Mouse (Mus musculus) liver, embryonic 14.5 days (tissue): Measurements from ENCODE around the gene H6pd.

ENCODE experiments used
- CTCF ChIP-seq: IDR thresholded peaks from 2 replicates; pipeline ENCODE4 v1.5.1; 2016; ENCODE audit warnings: antibody characterized with exemption, low read depth, control low read depth
- EP300 ChIP-seq: IDR thresholded peaks from 2 replicates; pipeline ENCODE4 v1.6.1; 2016; ENCODE audit warnings: antibody characterized with exemption, low read depth

GRCm38 (mm10) chr4:149945194-149945593 is 63.6 kb downstream of the H6pd start:
- TF ChIP-seq CTCF (no peak), EP300 (no peak)
